9 mouse cellular contexts compared by ENCODE assay signal in the genomic region with DNA sequence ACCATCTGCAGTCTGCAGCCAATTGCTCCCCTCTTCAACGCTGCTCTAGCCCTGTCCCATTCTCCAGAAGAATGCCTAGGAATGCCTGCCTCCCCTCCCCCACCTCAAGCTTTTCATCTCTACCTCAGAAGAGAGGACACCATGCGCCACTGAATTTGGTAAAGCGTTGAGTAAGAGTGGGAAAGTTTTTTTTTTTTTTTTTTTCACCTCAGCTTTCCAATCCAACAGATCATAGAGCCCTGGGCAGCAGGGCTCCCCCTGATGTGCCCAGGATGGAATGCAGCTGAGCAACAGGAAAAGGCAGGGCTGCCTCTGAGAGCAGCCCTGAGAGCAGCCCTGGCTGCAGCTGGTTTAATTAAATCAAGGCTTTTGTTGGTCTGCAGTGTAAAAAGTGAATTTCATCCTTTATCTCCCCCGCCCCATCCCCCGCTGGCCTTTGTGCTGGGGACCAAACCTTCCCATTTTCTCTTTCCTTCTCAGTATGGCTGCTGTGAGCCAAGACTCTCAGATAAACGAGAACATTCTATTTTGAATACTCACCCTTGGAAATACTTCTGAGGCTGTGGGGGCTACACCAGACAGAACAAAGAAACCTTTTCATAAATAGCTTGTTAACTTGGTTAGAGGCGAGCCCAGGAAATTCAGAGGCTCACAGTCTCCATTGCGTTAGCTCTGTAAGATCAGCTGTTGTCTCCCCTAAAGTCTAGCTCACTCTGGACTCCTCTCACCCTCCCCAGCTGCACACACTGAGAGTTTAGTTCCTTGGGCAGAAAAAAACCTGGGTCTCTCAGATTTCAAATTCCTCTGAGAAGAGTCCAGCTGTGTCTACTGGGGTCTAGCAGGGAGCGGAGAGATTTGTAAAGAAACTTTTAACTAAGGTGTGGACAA. TPM values are rescaled to one million over a fixed set of nuclear protein-coding genes. Genes with fewer than 3 reads are reported as not detected.
DNase-seq lines count a peak whose midpoint lies in the region; ATAC-seq and TF ChIP-seq lines count a peak whose summit lies in the region.
"Had no signal": no experiment of that assay in that cellular context is flagged by ENCODE, and none has a peak within 500 bp of the region (broad histone marks: within the 10 kb centered on the region; RNA-seq: fewer than 3 reads in every experiment).

No protein-coding gene starts in this region.

- no peaks in the 10 kb centered on the region for H3K9me3 ChIP-seq in embryonic facial prominence, embryonic 14.5 days (ENCODE audit: control insufficient read depth, low read length)
- no peaks in the 10 kb centered on the region for H3K9me3 ChIP-seq in hindbrain, embryonic 16.5 days (ENCODE audit: control insufficient read depth, low read length)

- no peaks in the 10 kb centered on the region for H3K27me3 ChIP-seq in embryonic facial prominence, embryonic 14.5 days (replicated peaks; ENCODE audit: control insufficient read depth, insufficient read depth, low read length)
- no peaks in the 10 kb centered on the region for H3K27me3 ChIP-seq in hindbrain, embryonic 16.5 days (replicated peaks; ENCODE audit: control insufficient read depth, insufficient read depth, low read length)

- H3K4me1 ChIP-seq in embryonic facial prominence, embryonic 14.5 days (ENCODE audit: control insufficient read depth, insufficient read depth, low read length) = peaks cover 15% of the 10 kb centered on the region; the same call in 1 of the 2 replicates
- peaks cover 2% of the 10 kb centered on the region; the same call in 1 of the 2 replicates for H3K4me1 ChIP-seq in hindbrain, embryonic 16.5 days (ENCODE audit: control insufficient read depth, insufficient read depth, low read depth, low read length)
- peaks cover 6% of the 10 kb centered on the region for H3K4me1 ChIP-seq in olfactory bulb, adult 2 months (ENCODE audit: control insufficient read depth, insufficient read depth, low read length)

- H3K9ac ChIP-seq in embryonic facial prominence, embryonic 14.5 days (ENCODE audit: low read depth, low read length) = peak overlapping the region; percentile 14; the same call in 1 of the 2 replicates
- H3K9ac ChIP-seq in hindbrain, embryonic 16.5 days (ENCODE audit: low read depth, low read length) = no peak overlapping the region
- H3K9ac ChIP-seq: liver, embryonic 14.5 days had no signal

- 0 out of 2 replicates have a peak overlapping the region, but pooled peaks have one; percentile 7 for H3K4me2 ChIP-seq in embryonic facial prominence, embryonic 14.5 days (ENCODE audit: low read depth, low read length)
- H3K4me2 ChIP-seq in hindbrain, embryonic 16.5 days (ENCODE audit: low read length) = no peak overlapping the region

- TF ChIP-seq CTCF in left cerebral cortex, adult 2 months (IDR thresholded peaks at IDR 0.05) = peak; percentile 9
- TF ChIP-seq CTCF in olfactory bulb, adult 2 months (IDR thresholded peaks at IDR 0.05; ENCODE audit: insufficient read depth, low read depth, low read length) = no peak

- WGBS in embryonic facial prominence, embryonic 14.5 days = 12% methylated on average over 9 of the region's 9 CpGs
- 17% methylated on average over 9 of the region's 9 CpGs for whole genome bisulfite sequencing in hindbrain, embryonic 16.5 days
- WGBS in olfactory bulb, adult 2 months = 36% methylated on average over 9 of the region's 9 CpGs

- DNase-seq in left cerebral cortex, adult 2 months (ENCODE audit: extremely low spot score in 1 of 2, low spot score in 2 of 2) = no peak
- no peak for DNase-seq in left cerebral cortex, adult 9 months (ENCODE audit: low spot score in 2 of 2)
- DNase-seq in embryonic facial prominence, embryonic 14.5 days (ENCODE audit: low spot score) = peak; percentile 81
- no peak for DNase-seq in cerebellum, postnatal 4 days (ENCODE audit: low spot score in 2 of 2)
- DNase-seq in adrenal gland, postnatal 25 days = no peak

- no peak overlapping the region for H3K4me3 ChIP-seq in left cerebral cortex, adult 2 months
- no peak overlapping the region for H3K4me3 ChIP-seq in embryonic facial prominence, embryonic 14.5 days (ENCODE audit: low read depth, low read length)
- H3K4me3 ChIP-seq in hindbrain, embryonic 16.5 days (ENCODE audit: low read length) = no peak overlapping the region
- H3K4me3 ChIP-seq in olfactory bulb, adult 2 months (ENCODE audit: insufficient read depth, low read depth, low read length) = no peak overlapping the region

- H3K36me3 ChIP-seq in embryonic facial prominence, embryonic 14.5 days (ENCODE audit: control insufficient read depth, insufficient read depth, low read length) = no peaks in the 10 kb centered on the region
- H3K36me3 ChIP-seq in hindbrain, embryonic 16.5 days (ENCODE audit: control insufficient read depth, insufficient read depth, low read length) = no peaks in the 10 kb centered on the region

- H3K27ac ChIP-seq in left cerebral cortex, adult 2 months = peak overlapping the region; percentile 24; the same call in 1 of the 2 replicates
- H3K27ac ChIP-seq in embryonic facial prominence, embryonic 14.5 days (replicated peaks; ENCODE audit: low read depth, low read length) = peak overlapping the region; percentile 81
- H3K27ac ChIP-seq in hindbrain, embryonic 16.5 days (ENCODE audit: low read depth, low read length) = peak overlapping the region; percentile 51
- 0 out of 2 replicates have a peak overlapping the region, but pooled peaks have one; percentile 7 for H3K27ac ChIP-seq in olfactory bulb, adult 2 months (ENCODE audit: insufficient read depth, low read depth, low read length)
- H3K27ac ChIP-seq: liver, embryonic 14.5 days had no signal

- no peak for TF ChIP-seq POLR2A in olfactory bulb, adult 2 months (IDR thresholded peaks at IDR 0.05; ENCODE audit: insufficient read depth, low read depth, low read length)

- ATAC-seq in embryonic facial prominence, embryonic 14.5 days (ENCODE audit: low read depth) = peak; percentile 90
- ATAC-seq in hindbrain, embryonic 16.5 days = peak; percentile 76
- ATAC-seq in granulocyte monocyte progenitor cell, adult 5-6 weeks (replicated peaks; ENCODE audit: poor library complexity, severe bottlenecking) = no peak

- intact Hi-C loops in left cerebral cortex, adult 2 months (cut with DNase I) = no loop called here

RNA-seq across cellular contexts. Expression of a gene that starts 36.0 kb away (rescaled TPM):
- 100 to 1,000 TPM; 159 to 176 TPM for total RNA-seq in left cerebral cortex, adult 2 months (2021)
- 160 and 166 TPM in 2 replicates for polyA plus RNA-seq in embryonic facial prominence, embryonic 14.5 days (2014; fragmentation: Nextera tagmentation; extraction: Ambion mirVana)
- polyA plus RNA-seq in hindbrain, embryonic 16.5 days (2015; fragmentation: Nextera tagmentation; extraction: Ambion mirVana) = 292 and 300 TPM in 2 replicates
- not detected in 2 replicates for polyA plus RNA-seq in olfactory bulb, adult 2 months (2012; ENCODE audit: insufficient read depth, insufficient read length, low replicate concordance, missing spikeins)
- total RNA-seq in adrenal gland, postnatal 25 days (2021) = 45.6 and 51.8 TPM in 2 replicates
- total RNA-seq in granulocyte monocyte progenitor cell, adult 5-6 weeks (2014; fragmentation: Nextera tagmentation) = 75.6 and 84.1 TPM in 2 replicates
- total RNA-seq in granulocyte monocyte progenitor cell, adult 5-6 weeks (2017) = 108 and 134 TPM in 2 replicates

Comparison
In these comparisons a context has a peak if more than half of its experiments do, and no peak if none do; other contexts are left out.
1. H3K27ac ChIP-seq: peak in every context shown above with its lines; median percentile 81 in embryonic facial prominence, embryonic 14.5 days; 51 in hindbrain, embryonic 16.5 days; 24 in left cerebral cortex, adult 2 months; 7 in olfactory bulb, adult 2 months.